Mouse (Mus musculus): Measurements from ENCODE around the gene Evi2. TPM values are rescaled to one million over a fixed set of nuclear protein-coding genes. Genes with fewer than 3 reads are reported as not detected.

The Evi2 gene
- total RNA-seq, 2 experiments from 2014 or later, result 0.13 TPM; not detected in 1

DNA sequence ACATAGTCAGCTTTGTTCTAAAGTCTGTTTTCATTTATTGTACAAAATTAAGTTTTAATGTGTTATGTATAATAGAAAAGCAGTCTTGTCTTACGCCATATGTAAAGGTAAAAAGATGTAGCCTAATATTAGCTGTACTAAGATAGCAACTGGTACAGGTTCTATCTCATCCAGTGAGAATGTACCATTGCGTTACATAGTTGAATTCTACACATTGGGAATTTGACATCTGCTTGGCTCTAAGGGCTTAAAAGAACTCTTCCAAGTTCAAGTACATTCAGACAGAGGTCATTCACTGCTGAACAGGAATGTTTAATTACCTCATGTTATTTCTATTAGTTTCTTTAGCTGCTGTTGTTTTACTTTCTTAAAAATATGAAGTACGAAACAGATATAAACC lies 3.8 kb downstream of the Evi2 start:
- no peak for DNase-seq

DNA sequence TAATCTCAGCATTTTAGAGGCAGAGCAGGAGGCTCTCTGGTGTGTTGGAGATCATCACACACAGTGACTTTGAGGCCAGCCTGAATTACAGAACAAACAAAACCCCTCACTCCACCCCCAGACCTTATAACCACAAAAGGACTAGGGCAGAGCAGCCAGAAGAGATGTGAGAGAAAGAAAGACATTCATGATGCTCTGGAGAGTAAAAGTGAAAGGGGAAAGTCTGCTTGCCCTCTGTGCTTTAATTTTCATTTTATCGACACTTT lies 6.1 kb downstream of the Evi2 start:
- DNase-seq, result no peak

- no peak for DNase-seq
Observed at GRCm38 (mm10) chr11:79523560-79524309, 6.7 kb downstream of the Evi2 start, which contains the start of gene Evi2b. Evi2b (minus strand) TSS chr11:79523762.

- DNase-seq, result no peak
Observed at GRCm38 (mm10) chr11:79522944-79523343, 7.4 kb downstream of the Evi2 start.

DNA sequence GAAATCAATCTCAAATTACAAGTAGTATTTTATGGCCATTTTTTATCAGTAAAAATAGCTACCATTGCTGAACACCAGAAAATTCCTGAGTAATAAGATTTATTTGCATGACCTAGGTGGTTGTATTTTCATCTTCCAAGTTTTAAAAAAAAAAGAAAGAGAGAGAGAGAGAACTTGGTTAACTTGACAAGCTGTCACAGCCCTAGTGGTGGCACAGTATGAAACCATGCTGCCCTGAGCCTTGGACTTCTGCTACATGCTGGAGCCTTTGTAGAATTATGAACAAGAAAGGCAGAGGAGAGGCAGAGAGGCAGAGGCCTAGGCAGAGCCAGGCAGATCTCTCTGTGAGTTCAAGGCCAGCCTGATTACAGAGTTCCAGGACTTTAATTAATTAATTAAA lies 8.5 kb downstream of the Evi2 start:
- no peak for DNase-seq

- no peak for DNase-seq
Observed at GRCm38 (mm10) chr11:79520772-79521171, 9.6 kb downstream of the Evi2 start.

GRCm38 (mm10) chr11:79519878-79520291 lies 10.5 kb downstream of the Evi2 start:
- DNase-seq, result no peak

DNA sequence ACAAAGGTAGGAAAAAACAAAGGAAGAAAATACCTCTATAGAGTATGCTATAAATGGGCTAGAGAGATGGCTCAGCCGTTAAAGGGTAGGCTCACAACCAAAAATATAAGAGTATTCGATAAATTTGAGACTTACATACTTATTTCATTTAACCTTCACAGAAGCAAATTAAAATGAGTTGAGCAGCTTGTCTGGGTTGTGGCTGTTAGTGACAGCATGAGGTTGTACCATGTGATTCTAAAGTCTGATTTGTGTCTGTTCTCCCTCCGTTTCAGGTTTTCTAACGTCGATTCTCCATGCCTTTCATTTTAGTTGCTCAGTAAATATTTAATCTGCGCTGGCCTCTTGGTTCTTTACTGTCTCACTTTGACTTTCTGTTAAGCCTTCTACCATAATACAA lies 11.1 kb downstream of the Evi2 start:
- no peak for DNase-seq

DNA sequence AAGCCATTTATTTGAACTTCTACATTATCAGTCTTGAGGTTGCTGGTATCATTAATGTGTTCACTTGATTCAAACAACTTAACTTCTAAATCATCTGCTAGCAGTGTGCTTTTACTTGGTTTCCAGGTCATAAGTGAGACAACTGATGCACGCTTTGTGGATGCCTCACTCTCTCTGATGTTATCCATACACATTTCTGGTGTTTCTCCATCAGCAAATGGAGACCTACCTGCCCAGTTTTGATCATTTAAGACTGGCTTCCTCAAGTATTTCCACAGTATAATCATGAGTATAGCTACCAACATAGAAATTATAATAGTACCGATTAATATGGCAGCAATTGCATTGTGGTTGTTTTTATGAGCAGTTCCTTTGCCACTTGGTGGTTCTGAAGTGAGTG lies 14.6 kb downstream of the Evi2 start:
- no peak for DNase-seq

DNA sequence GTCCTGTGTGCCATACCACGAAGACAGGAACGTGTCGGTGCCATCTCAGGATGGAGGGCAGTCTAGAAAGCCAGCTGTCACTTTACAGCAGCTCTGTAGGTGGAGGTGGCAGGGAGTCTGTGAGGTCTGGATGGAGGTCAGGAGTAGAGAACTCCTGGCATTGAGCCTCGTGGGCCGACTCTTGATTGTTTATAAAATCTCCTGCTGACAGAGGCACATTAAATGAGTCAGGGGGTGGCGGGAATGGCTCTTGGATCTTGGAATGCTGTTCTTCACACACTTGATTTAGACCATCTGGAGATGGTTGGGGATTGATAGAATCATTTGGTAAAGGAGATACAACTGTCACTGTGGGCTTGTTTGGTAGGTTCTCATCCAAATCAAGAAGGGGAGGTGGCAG lies 15.1 kb downstream of the Evi2 start:
- no peak for DNase-seq

DNA sequence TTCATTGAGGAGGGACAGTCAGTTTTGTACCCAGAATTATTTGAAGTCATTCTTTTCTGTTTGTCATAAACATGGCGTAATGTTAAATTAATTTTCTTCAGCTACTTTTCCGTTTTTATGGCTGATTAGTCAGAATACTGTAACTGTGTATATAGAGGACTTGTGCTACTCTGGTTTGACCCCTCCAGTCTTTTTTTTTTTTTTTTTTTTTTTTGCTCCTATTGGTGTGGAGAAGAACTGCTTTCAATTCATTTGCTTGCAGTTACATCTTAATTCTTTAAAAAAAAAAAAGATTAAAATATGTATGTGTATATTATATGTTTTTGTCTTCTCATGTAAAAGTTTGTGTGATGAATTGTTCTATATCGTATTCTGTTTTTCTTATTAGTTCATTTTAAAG lies 18.4 kb downstream of the Evi2 start:
- DNase-seq, result no peak

- DNase-seq, result no peak
Observed at GRCm38 (mm10) chr11:79504506-79504905, 25.9 kb downstream of the Evi2 start.

- DNase-seq, result no peak
Observed at GRCm38 (mm10) chr11:79503845-79504244, 26.5 kb downstream of the Evi2 start, which contains the start of gene Omg. Omg (minus strand) TSS chr11:79504084.

- no peak for DNase-seq
Observed at GRCm38 (mm10) chr11:79502917-79503316, 27.5 kb downstream of the Evi2 start.

DNA sequence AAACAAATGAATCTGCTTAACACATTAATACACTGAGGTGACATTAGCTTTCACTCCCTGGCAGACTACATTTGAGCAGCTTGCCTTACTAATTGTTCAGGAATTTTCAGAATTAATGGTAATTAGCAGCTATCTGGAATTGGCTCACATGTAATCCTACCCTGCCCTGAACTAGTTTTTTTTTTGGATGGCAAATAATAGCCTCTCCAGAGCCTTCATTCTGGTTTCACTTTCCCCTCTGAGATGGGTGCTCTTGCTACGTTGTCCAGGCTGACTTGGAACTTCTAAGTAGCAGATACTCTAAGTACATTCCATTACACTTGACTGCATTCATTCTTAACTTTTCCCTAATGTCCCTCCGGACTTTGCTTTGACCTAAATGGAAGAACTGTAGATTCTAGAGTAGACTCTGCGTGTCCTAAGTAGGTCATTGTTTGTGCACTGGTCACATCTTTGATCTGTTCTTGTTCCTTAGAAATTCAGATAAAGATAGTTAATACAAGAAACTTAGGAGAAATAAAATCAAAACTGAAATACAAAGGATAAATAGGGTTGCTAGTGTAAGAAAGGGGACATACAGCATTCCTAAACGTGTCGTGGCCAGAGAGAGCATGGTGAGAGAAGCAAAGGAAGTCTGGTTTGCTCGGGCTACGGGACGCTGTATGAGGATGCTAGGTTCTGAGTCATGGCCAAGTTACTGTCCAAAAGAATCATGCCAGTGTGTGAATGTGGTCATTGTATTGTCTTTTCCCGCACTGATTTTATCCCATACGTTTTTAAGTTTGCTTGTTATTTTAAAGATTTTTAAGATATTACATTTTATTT lies 35.2 kb downstream of the Evi2 start:
- DNase-seq, result no peak

DNA sequence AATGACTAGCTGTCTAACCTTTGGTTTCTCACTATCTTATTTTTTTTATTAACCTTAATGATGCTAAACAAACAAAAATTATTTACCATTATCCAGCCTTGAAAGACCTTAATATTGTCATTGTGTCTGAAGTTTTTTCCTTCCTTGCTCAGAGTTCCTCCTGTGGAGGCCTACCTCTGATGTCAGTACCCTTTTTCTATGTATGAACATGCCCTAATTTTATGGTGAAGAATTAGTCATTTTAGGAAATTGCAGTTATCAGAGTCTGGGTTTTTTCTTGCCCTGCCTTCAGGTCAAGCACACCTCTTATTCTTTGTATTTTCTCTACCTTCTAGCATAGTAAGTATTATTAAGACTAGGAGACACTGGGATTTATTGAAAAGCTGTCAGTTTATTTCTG lies 45.7 kb downstream of the Evi2 start:
- no peak for DNase-seq

DNA sequence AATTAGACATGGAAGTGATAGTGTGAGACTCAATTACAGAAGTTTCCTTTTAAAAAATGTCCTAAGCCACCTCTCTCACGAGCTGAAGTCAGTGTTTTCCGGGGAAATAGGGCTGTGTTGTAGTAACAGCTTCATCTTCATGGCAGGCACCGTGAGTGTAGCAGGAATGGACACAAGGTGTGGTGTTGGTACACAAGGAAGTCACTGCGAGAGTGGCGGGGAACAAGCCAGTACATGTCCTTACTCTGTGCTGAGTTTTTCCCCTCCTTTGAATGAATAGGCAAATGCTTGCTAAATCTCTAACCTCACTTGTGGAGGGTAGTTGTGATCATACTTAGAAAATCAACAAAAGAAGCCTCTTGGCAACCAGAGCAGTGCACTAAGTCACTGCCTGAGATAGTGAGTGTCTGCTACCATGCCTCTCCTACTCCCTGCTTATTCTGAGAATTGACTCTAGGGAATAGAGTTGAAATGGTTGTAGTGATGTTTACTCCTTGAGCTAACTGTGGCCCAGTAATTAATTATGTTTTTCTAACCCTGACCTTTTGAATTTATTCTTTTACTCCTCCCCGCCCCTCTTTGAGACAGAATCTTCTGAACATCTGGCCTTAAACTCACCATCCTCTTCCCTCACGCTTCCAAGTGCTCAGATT lies 46.4 kb downstream of the Evi2 start:
- DNase-seq, result no peak

GRCm38 (mm10) chr11:79483392-79483791 lies 47.0 kb downstream of the Evi2 start:
- DNase-seq, result no peak

GRCm38 (mm10) chr11:79468097-79468496 lies 62.3 kb downstream of the Evi2 start:
- DNase-seq, result no peak
